Mouse (Mus musculus) ES-Bruce4 (cell line): ENCODE data around the gene Rps6kb2. TPM values are rescaled to one million over a fixed set of nuclear protein-coding genes. Genes with fewer than 3 reads are reported as not detected.

ENCODE experiments used
- H3K27ac ChIP-seq: 2 replicates; pipeline ENCODE4 v1.5.1; 2012; ENCODE audit warnings: low read length, inconsistent platforms; ENCODE audit not compliant: insufficient read depth
- H3K27me3 ChIP-seq: 2 replicates; pipeline ENCODE4 v1.6.1; 2012; ENCODE audit warnings: mild to moderate bottlenecking, low read length, inconsistent platforms; ENCODE audit not compliant: control insufficient read depth, poor library complexity, insufficient read depth, severe bottlenecking
- H3K36me3 ChIP-seq: 2 replicates; pipeline ENCODE4 v1.6.1; 2012; ENCODE audit warnings: inconsistent platforms, mild to moderate bottlenecking, low read length, moderate library complexity; ENCODE audit not compliant: control insufficient read depth, poor library complexity, insufficient read depth, severe bottlenecking
- H3K4me1 ChIP-seq: one replicate; pipeline ENCODE4 v1.8.1; 2011; ENCODE audit warnings: low read length; ENCODE audit not compliant: control insufficient read depth, insufficient read depth
- H3K4me3 ChIP-seq: 2 replicates; pipeline ENCODE4 v1.5.1; 2011; ENCODE audit warnings: low read depth, mild to moderate bottlenecking, low read length
- H3K9ac ChIP-seq: 2 replicates; pipeline ENCODE4 v1.6.1; 2012; ENCODE audit warnings: low read depth, mild to moderate bottlenecking, inconsistent platforms; ENCODE audit not compliant: poor library complexity, severe bottlenecking
- H3K9me3 ChIP-seq: replicated peaks from 2 replicates; pipeline ENCODE4 v1.6.1; 2012; ENCODE audit warnings: mild to moderate bottlenecking, low read length, inconsistent platforms; ENCODE audit not compliant: control insufficient read depth, poor library complexity, insufficient read depth, severe bottlenecking
- CTCF ChIP-seq: IDR thresholded peaks from one replicate; pipeline ENCODE4 v1.8.1; 2011; ENCODE audit warnings: low read depth, low read length
- EP300 ChIP-seq: IDR thresholded peaks from 2 replicates; pipeline ENCODE4 v1.6.1; 2011; ENCODE audit warnings: low read depth, low read length; ENCODE audit not compliant: insufficient read depth
- POLR2A ChIP-seq: IDR thresholded peaks from one replicate; pipeline ENCODE4 v1.8.1; 2011; ENCODE audit warnings: low read length; ENCODE audit not compliant: insufficient read depth
- polyA plus RNA-seq: library from polyadenylated mRNA; stranded (reverse); fragments of >200 nt; gene quantifications from 2 replicates; pipeline ENCODE4 v1.2.4, GENCODE M21; 2011; ENCODE audit warnings: low read depth; ENCODE audit not compliant: missing spikeins, insufficient read depth, insufficient read length

Gene Rps6kb2
- polyA plus RNA-seq, 1 experiment, result 27.3 TPM

DNA sequence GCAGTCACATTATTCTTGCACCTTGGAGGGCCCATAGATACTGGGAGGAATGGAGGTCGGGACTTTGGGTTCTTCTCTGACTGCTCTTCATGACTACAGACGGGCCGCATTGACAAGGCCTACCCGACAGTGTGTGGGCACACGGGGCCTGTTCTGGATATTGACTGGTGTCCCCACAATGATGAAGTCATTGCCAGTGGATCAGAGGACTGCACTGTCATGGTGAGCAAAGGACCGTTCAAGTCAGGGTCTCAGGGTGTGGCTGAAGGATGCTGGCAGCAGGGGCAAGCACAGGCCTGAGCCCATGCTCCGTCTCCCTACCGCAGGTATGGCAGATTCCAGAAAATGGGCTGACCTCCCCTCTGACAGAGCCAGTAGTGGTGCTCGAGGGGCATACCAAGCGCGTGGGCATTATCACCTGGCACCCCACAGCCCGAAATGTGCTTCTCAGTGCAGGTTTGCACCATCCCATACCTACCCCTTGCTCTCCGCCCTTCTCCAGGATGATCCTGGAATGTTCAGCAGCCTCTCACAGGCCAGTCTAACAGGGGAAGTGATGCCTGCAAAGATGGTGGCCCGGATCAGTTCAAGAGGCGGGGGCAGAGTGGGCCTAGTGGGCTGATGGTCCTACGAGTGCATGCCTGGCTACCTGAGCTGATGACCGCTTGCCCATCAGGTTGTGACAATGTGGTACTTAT, 13.2 kb downstream of the Rps6kb2 start:
- Histone ChIP-seq H3K27ac (no peak overlapping the region), H3K36me3 (0 out of 2 replicates have a peak, but pooled peaks cover 2% of the 10 kb centered on the region), H3K27me3 (no peaks in the 10 kb centered on the region), H3K9me3 (no peaks in the 10 kb centered on the region), H3K4me3 (no peak overlapping the region), H3K4me1 (peaks cover 2% of the 10 kb centered on the region), H3K9ac (no peak overlapping the region)
- no peak for TF ChIP-seq CTCF
- TF ChIP-seq POLR2A, result no peak
- no peak for TF ChIP-seq EP300

DNA sequence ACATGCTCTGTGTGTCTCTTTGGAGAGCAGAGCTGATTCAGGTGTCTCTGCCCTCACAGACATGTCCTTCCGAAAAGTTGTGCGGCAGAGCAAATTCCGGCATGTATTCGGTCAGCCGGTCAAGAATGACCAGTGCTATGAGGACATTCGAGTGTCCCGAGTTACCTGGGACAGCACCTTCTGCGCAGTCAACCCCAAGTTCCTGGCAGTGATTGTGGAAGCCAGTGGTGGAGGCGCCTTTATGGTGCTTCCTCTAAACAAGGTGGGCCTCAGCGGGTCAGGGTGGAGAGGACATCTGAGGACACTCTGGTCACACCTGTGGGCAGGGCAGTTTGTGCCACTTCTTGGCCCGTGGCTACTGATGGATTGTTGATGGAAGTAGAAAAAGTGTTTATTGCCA, 13.9 kb downstream of the Rps6kb2 start:
- no peaks in the 10 kb centered on the region for H3K27me3 ChIP-seq
- TF ChIP-seq EP300, result no peak
- TF ChIP-seq CTCF, result no peak
- TF ChIP-seq POLR2A, result no peak
- H3K9me3 ChIP-seq, result no peaks in the 10 kb centered on the region
- H3K4me1 ChIP-seq, result peaks cover 2% of the 10 kb centered on the region
- 0 out of 2 replicates have a peak, but pooled peaks cover 2% of the 10 kb centered on the region for H3K36me3 ChIP-seq
- no peak overlapping the region for H3K27ac ChIP-seq
- peak overlapping the region; percentile 87 for H3K4me3 ChIP-seq
- peak overlapping the region; percentile 78 for H3K9ac ChIP-seq

DNA sequence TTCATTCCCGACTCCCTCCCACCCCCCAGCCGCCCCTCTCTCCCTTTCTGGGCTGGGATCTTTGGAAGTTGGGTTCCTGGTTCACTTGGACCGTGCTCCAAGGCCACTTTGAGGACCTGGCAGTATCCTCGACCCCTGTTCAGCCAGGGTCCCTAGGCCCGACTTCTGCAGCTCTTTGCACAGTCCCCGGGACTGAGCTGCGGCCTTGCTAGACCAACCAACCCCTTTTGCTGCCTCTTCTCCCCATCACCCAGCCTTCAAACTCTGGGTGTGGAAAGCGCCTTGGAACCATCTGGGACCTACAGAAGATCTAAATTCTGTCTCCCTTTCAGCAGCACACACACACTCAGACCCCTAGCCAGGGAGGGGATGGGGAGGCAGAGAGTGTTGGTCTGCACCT, 14.3 kb downstream of the Rps6kb2 start:
- peak overlapping the region; percentile 78 for H3K9ac ChIP-seq
- TF ChIP-seq CTCF (no peak), EP300 (no peak), POLR2A (no peak)
- no peak overlapping the region for H3K27ac ChIP-seq
- H3K36me3 ChIP-seq, result 0 out of 2 replicates have a peak, but pooled peaks cover 2% of the 10 kb centered on the region
- H3K4me1 ChIP-seq, result peaks cover 2% of the 10 kb centered on the region
- no peaks in the 10 kb centered on the region for H3K27me3 ChIP-seq
- peak overlapping the region; percentile 87 for H3K4me3 ChIP-seq
- no peaks in the 10 kb centered on the region for H3K9me3 ChIP-seq

DNA sequence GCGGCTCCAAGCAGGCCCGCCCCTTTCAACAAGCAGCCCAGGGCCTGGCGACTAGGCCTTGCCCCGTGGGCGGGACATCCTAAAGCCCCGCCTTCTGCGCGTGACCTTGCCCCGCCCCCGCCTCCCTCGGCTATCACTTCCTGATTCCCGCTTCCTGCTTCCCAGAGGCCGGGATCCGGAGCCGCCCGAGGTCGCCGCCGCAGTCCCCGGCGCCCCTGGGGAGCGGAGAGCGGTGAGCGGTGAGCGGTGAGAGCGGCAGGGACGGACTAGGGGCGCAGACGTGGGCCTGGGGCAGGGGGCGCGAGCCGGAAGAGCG, 14.7 kb downstream of the Rps6kb2 start, which contains the start of gene Coro1b:
TSS of gene Coro1b (plus strand) at position 129 of the 316 bp plus-strand sequence.
- peak within 1 kb of the TSS; percentile 78 for H3K9ac ChIP-seq
- no peaks in the 10 kb centered on the region for H3K27me3 ChIP-seq
- TF ChIP-seq EP300 (no peak), POLR2A (peak; percentile 16)
- peak within 1 kb of the TSS; percentile 87 for H3K4me3 ChIP-seq
- H3K9me3 ChIP-seq, result no peaks in the 10 kb centered on the region
- H3K4me1 ChIP-seq, result peaks cover 2% of the 10 kb centered on the region
- H3K27ac ChIP-seq, result no peak within 1 kb of the TSS
- 0 out of 2 replicates have a peak, but pooled peaks cover 2% of the 10 kb centered on the region for H3K36me3 ChIP-seq

DNA sequence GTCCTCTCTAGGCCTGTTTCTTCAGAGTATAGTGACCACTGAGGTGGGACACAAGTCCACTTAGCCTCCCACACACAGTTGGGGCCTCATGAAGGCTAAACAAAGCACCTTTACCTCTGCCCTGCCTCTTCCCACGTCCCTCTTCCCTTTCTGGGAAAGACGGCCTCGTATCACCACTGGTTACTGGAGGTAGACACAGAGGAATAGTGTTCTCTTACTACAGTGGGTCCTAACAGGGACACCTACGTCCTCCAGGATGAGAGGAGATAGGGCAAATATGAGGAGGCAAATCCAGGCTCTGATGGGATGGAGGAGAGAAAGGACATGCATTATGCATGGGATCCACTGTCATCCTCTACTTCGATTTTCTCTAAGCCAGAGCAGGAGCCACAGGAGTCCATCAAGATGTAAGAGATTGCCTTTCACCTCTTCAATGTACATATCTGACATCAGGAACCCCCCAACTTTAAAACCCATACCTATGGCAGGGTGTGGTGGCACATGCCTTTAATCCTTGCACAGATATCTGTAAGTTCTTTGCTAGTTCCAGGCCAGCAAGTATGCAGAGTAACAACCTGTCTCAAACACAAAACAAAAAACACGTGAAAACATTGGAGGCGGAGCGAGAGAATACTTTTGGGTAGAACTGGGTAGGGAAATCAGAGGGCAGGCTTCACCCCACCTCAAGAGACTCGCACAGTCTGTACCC, 15.2 kb downstream of the Rps6kb2 start:
- no peak overlapping the region for H3K27ac ChIP-seq
- TF ChIP-seq EP300, result no peak
- TF ChIP-seq CTCF, result no peak
- TF ChIP-seq POLR2A, result no peak
- H3K4me3 ChIP-seq, result no peak overlapping the region

DNA sequence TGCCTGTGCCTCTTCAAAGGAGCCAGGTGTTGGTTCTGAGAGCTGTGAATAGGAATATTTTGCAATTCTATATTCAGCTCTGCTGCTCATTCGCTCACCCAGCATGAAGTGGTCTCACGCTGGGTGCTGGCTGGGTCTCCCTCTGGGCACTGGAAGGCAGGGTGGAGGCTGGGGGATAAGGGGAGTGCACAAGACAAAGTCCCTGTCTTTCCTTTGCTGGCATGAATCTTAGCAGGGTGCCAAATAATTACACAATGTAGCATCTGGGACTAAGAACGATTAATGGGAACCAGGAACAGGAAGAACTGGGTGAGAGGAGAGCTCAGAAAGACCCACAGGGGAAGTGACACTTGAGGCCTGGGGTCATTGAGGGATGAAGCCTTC, 16.1 kb downstream of the Rps6kb2 start:
- peaks cover 2% of the 10 kb centered on the region for H3K4me1 ChIP-seq
- H3K9me3 ChIP-seq, result no peaks in the 10 kb centered on the region
- no peak overlapping the region for H3K9ac ChIP-seq
- H3K27ac ChIP-seq, result no peak overlapping the region
- no peak for TF ChIP-seq EP300
- TF ChIP-seq POLR2A, result no peak
- no peak for TF ChIP-seq CTCF
- H3K36me3 ChIP-seq, result 0 out of 2 replicates have a peak, but pooled peaks cover 2% of the 10 kb centered on the region
- H3K4me3 ChIP-seq, result no peak overlapping the region
- H3K27me3 ChIP-seq, result no peaks in the 10 kb centered on the region

More for the DNA sequence above, 15.2 kb downstream of the Rps6kb2 start:
- no peaks in the 10 kb centered on the region for H3K9me3 ChIP-seq
- 0 out of 2 replicates have a peak, but pooled peaks cover 2% of the 10 kb centered on the region for H3K36me3 ChIP-seq
- H3K27me3 ChIP-seq, result no peaks in the 10 kb centered on the region
- no peak overlapping the region for H3K9ac ChIP-seq
- H3K4me1 ChIP-seq, result peaks cover 2% of the 10 kb centered on the region
